Mouse (Mus musculus) adrenal gland, postnatal 36 days (tissue): ENCODE data around the gene Acsf3. TPM values are rescaled to one million over a fixed set of nuclear protein-coding genes. Genes with fewer than 3 reads are reported as not detected.

ENCODE experiments used
- DNase-seq, 2 experiments: peaks; one replicate each; pipeline ENCODE4 v3.0.0; 2021; ENCODE audit warnings: mixed read lengths in 1 of 2
- long read RNA-seq, 2 experiments: library from polyadenylated mRNA; stranded (forward); transcript quantifications; one replicate each; pipeline ENCODE4 v2.0.0; 2021; ENCODE audit warnings: borderline sequencing depth in 2 of 2
- total RNA-seq, 2 experiments: library from RNA; stranded (reverse); gene quantifications; 2 replicates each; pipeline ENCODE4 v1.2.3; 2021

Gene Acsf3
- total RNA-seq, result 10 to 100 TPM; 41.1 TPM
- long read RNA-seq, experiment 1, transcript Acsf3-203 (10 exons, 2,171 nt), result minor isoform, 11 of 32 reads
- long read RNA-seq, experiment 1, transcript Acsf3-201 (10 exons, 2,206 nt), result major isoform, 12 of 32 reads
- long read RNA-seq, experiment 1, partial matches to known transcripts, result 8 of 32 reads
- long read RNA-seq, experiment 1, other reads (novel, unspliced or antisense), result 1 of 32 reads
- long read RNA-seq, experiment 2, transcript Acsf3-201 (10 exons, 2,206 nt), result major isoform, 8 of 22 reads
- long read RNA-seq, experiment 2, transcript Acsf3-203 (10 exons, 2,171 nt), result minor isoform, 6 of 22 reads
- long read RNA-seq, experiment 2, partial matches to known transcripts, result 7 of 22 reads
- long read RNA-seq, experiment 2, other reads (novel, unspliced or antisense), result 1 of 22 reads

DNA sequence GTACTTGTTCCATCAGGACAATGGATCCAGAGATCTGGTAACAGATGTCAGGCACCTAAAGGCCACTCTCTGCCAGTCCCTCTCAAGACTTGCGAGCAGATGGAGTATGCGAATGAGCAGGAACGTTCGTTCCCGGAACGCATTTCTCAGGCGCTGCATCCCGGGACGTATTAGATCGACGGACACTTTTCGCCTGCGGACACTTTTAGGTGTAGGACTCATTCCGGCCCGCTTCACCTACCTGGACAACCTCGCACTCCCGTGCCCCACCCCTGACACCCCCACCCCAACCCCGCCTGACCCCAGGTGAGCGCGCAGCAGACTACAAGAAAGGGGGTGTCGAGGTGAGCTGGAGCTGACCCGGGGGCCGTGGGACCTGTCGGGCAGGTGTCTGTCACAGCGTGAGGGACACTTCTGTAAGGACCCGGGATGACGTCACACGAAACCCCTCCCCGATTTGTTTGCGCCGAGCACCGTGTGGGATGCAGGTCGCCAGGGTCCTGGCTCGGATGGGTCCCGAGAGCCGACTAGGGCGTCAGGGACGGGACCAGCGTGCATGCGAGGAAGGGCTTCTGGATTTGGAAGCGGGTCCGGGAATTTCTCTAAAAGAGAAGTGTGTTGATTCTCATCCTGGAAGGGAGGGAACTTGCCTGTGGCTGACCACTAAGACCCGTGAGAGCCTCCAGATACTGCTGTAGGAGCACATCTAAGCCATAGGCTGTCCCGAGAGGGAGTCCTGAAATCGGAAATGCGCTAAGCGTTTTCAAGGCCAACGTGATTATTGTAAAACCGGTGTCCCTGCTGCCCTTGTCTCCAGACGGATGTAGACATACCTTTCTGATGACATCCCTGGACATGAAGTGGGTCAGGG is at the start of gene Acsf3:
TSS of gene Acsf3 (plus strand) at position 202 of the 871 bp plus-strand sequence.
- DNase-seq, result peak; percentile 56 to 59

DNA sequence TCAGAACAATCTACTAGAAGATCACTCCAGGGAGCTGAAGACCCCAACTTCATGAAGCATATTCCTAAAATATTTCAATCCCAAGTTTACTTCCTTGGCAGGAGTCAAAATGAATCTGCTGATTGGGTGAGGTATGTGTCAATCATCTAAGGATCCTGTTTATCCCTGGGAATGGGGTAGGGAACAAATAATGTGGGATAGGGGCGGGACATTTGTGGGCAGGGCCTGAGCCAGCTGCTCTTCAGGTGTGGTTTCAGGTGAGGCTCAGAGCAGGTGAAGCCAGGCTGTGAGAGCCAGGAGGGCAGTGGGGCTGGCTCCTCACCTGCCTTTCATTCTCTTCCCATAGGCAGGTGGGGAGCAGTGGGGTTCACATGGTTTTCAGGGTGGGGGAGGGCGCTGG is 48.5 kb upstream of the Acsf3 start:
- DNase-seq, result no peak

DNA sequence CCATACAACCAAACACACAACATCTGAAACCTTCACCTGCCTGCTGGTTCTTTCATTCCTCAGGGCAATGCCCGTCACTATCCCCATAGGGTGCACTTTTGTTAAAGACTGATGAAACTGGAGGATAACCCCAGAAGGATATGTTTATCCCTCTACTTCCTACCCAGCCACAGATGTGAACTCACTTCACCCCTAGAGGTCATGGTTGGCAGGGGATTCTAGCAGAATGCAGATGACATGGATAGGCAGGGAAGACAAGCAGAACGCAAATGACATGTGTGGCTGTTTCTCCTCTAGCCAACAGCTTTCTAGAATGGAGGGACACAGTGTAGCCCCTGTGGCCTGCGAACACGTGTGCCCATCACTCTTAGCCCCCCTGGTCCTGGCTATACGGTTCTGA is 47.9 kb upstream of the Acsf3 start:
- DNase-seq, result no peak

DNA sequence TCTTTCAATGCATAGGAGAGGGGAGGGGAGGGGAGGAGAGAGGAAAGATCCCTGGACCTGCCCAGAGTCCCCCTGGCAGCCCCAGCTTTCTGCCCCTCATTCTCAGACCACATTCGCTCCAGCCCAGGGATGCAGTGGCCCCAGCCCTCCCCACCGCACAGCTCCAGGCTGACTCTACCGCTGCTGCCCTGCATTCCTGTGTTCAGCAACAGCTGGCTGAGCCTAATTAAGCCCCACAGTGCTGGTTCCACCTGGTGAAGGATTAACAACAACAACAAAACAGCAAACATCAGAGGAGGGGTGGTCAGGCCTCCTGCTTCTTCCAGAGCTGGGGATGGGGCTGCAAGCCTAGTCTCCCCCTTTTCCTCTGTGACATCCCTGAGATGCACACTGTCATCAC is 46.7 kb upstream of the Acsf3 start:
- no peak for DNase-seq

DNA sequence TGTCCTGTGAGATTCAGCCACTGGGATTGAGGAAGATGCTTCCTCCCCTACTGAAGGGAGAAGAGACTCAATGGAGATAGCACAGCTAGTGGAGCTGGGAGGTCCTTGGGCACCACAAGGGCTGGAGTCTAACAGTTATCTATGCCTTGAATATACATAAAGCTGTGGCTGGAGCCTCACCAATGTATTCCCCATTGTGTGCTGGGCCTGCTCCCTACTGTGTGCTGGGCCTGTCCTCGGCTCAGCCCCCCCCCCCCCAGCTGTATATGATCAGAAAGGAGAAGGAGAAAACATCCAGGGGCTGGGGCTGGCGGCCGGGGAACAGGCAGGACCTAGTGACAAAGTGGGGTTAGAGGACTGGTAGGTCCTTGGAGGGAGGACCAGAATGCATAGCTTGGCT is 40.2 kb upstream of the Acsf3 start:
- no peak for DNase-seq

DNA sequence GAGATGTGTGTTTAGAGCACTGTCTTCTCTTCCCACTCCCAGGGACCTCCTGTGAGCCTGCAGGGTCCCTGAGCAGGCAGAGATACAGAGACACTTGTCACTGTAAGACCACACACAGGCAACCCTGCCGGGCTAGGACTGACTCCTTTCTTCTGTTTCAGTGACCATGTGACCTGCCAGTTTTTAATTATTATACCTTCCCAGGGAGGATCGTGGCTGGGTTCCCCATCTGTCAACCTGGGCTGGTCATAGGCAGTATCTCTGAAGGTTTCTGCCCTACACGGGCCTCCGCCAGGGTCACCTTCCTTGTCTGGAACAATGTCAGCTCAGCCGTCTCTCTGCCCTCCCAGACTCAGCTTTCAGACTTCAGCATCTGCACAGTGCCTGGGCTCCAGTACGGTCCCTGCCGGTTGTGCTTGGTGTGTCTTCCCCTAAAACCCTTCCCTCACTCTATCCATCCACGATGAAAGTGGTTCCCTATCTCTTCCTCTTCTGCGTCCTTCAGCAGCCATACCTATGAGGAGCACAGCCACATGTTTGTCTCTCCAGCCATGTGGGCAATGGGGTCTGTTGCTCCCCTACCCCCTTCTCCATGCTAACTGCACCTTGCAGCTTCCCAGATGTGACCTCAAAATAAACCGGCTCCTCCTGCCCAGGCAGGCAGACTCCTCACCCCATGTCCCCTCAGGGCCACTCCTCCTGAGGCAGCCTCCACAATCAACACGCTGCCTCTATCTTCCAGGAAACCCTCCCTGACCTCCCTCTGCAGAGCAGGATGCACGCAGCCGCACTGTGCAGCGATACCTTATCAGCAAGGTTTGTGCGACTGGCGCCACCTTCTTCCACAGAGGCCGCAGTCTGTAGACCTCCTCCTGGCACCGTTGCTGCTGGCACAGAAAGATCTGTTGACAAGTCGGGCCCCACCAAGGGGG is 39.5 kb upstream of the Acsf3 start:
- DNase-seq, result no peak

DNA sequence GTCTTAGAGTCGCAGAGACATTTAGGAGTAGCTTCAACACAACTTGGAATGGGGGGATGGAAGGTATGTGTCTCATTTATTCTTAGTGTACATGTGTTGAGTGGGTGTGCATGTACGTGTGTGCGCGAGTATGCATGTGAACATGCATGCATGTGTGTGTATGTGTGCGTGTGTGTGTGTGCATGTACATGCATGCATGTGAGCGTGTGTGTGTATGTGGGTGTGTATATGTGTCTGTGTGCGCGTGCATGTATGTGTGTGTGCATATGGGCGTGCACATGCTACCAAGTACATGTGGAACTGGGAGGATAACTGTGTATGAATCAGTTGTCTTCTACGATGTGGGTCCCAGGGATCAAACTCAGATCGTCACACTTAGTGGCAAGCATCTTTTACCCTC is 38.7 kb upstream of the Acsf3 start:
- no peak for DNase-seq

DNA sequence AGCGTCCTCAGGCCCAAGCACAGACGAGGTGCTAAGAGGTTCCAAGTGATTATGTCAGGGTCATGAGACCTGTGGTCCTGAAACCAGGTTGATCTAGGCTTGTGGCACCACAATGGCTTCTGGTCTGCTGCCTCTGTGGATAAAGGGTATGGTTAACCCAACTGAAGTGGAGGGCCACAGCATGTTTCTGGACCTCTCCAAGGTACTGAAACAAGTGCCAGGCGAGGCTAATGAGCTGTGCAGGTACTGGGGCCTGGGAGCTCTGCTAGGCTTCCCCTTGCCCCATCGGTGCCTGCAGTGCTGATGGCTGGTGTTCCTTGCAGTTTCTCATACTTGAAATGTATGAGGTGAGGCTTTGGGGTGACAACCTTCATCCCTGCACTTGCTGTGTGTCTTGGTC is 38.2 kb upstream of the Acsf3 start:
- no peak for DNase-seq

DNA sequence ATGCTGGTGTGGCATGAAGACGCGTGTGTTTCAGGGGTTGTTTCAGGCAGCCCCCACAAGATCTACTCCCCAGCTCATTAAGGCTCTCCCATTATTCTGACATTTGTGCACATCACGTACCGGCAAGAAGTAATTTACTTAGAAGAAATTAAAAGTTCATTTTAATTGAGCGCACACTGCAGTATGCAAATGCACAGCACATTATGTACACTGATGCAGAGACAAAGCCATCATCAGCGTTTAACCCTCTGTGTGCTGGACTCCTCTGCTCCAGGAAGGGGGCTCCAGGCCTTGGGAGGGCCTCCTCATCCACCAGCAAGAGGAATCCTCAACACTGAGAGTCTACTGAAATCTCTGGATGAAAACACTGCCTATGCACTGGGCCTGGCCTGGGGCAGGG is 37.4 kb upstream of the Acsf3 start:
- no peak for DNase-seq

DNA sequence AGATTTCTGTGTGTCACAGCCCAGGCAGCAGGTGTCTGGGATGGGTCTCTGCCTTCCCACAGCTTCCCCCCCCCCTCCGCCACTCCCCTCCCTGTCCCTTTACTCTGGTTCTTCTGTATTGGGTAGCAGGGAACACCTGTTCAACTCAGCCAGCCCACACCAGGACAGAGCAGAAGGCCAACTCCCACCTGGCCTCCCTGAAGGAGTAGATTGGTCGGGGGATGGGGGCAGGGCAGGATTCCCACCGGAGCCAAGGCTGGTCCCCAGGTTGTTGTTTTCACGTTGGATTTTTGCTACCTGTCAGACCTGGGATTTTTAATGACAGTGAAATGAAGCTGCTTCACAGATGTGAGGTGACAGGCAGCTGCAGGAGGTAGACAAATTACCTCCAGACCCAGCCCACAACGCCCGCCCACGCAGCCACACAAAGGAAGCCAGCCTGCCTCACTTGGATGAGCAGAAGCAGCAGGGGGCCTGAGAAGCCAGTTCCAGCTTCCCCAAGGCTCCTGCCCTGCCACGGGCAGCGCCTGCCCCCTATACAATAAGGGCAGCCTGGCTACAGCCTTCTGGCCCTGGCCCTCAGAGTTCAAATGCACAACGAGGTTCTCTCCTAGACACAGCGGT is 36.1 kb upstream of the Acsf3 start:
- DNase-seq, result no peak

DNA sequence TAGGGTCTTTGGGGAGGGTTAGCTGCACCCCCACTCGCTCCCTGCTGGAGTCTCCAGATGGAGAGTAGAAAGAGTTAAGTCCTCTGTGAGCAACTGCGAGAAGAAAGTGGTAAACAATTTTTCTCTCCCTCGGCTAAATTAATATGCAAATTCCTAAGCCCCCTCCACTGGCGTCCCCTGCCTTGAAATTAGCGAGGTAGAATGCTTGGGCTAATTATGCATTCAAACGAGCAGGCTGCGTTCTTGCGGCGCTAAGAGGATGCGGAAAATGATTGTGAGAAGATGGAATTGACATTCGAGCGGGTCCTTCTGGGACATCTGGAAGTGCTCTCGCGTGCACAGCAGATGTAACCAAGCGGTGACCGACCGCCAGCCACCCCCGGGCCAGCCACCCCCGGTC is 32.8 kb upstream of the Acsf3 start:
- DNase-seq, result no peak

DNA sequence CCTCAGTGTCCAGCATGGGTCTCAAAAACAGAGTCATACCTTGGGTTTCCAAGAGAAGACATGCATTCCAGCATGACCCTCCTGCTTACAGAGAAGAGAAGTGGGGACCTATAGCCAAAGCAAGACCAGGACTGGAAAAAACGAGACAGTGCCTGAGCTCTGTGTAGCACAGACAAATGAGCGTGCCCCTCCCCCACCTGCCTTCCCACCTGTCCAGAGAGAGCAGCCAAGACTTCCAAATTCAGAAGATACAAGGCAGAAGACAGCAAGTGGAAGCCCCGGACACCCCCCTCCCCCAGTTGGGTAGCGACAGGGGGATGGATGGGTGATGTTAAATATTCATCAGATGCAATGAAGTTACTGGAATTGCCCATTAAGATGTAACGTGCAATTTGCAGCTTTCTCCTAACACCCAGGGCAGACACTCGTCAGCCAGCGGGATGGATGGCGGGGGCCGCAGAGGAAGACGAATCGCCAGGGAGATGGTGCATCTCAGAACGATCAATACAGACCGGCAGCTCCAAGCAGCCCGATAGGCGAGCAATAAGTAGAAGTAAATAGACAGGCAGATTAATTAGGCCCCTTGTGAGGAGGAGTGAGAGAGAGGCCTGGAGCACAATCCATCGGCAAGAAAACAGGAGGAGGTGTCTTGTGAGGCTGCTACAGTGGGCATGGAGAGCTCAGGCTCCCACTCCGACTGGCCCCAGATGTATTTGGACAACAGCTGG is 30.1 kb upstream of the Acsf3 start:
- DNase-seq, result no peak

DNA sequence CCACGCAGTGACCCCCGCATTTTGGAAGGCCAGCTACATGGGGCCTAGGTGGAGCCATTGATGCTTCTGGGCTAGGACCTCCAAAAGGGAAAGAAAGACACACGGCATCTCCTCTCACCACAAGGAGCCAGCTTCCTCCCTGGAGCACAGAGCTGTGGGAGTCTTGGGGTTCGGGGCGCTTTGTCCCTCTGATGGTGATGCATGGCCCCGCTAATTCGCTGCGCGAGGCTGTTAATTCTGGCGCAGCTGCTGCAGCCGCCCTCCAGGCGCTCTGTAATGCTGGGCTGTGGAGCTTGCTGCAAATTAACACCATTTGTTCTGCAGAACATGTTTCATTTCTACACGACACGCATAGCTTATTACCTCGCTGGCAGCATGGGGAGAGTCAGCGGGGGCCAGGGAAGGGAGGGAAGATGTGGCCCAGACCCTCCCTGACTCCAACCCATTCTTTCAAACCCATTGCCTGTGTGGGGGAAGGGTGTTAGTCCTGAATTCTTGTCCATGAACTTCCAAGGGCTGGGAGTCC is 29.5 kb upstream of the Acsf3 start:
- no peak for DNase-seq

DNA sequence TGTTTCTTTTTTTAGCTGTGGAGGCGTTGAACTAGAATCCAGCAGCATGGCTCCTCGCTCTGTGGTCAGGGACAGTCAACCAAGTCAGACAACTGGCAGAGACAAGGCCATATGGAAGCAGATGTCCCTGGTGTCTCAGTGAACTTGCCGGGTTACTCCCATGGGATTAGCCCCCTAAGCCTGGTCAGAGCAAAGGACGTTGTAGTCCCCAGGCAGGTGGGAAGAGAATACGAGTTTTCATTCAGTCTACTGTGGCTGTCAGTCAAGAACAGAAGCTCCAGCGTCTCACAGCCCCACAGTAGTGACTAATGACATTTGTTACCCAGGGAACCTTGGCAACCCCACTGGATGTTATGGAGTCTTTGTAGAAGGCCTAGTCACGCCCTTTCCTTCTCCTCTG is 28.8 kb upstream of the Acsf3 start:
- DNase-seq, result no peak

DNA sequence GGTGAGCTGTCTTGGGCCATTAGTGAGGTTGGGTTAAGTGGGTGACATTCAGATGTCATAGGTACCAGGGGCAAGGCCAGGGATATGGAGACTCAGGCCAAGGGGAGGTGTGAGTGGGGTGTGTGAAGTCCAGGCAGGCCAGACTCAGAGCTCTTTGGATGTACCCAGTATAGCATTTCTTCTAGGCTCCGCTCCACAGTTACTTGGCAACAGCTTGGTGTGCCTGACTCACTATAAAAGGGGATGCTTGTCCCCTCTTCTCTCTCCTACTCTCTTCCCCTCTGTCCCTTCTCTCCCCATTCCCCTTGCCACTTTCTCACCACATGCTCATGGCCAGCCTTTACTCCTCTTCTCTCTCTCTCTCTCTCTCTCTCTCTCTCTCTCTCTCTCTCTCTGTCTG is 27.5 kb upstream of the Acsf3 start:
- DNase-seq, result no peak

DNA sequence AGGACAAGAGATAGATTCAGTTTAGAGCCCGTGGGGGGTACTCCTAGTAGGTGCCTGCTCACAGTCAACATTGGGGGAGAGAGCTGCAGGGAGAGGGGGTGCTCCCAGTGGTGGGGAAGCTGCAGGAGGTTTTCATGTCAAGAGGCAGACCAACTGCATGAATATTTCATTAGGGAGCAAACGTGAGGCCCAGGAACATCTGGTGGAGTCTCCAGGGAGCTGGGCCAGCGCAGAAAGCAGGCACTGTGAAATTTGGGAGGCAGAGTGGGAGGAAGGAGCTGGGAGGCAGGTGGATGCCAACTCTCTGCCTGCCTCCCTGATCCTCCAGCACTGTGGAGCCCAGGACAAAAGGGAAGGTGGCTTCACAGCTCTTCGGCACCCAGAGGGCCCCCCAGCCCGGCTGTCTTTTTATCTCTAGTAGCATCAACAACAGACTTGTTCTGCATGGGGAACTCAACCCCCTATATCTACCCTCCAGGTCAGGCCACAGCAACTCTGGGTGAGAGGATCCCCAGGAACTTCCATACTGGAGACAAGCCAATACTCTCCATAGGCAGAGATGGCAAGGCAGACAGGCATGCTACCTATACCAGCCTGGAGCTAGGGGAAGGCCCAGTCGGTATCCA is 25.8 kb upstream of the Acsf3 start:
- no peak for DNase-seq

DNA sequence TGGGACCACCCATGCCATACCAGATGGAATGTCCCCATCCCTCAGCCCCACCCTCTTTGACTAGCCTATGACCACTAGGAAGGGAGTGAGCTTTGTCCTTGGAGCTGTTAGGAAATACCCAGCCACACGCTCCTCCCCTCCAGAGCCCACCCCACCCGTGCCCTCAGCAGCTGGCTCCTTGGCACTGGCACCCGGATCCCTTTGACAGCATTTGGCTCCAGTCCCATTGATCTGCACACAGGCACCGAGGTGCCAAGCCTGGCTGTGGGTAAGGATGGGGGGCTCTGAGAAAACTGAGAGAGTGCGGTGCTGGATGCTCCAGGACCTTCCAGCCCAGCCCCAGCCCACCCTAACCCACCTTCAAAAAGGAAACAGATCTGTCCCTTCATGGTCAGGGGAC is 23.9 kb upstream of the Acsf3 start:
- DNase-seq, result no peak

DNA sequence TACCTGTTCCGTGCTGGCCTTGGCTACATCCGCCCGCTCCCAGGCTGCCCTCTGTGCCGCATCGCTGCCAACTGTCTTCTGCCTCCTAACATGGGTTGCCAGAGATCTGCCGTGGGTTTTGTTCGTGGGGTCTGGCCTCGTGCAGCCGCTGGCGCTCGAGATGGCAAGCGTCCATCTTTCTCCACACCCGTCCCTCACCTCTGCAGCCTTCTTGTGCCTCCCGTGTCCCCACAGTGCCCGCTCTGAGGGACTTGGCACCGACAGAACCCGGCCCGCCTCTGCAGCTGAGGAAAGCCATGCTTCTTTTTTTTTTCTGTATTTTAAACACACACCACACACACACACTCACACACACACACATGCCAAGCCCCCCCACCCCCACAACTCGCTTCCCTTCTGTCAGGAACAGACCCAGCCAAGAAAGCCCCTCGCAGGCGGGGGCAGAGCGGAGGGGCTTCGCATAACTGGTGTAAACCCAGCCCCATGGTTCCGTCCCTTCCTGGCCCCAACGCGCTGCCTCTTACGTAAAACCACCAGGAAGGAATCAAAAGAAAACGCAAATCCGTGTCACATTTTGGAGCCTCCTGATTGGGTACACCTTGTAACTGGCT is 23.1 kb upstream of the Acsf3 start:
- no peak for DNase-seq

DNA sequence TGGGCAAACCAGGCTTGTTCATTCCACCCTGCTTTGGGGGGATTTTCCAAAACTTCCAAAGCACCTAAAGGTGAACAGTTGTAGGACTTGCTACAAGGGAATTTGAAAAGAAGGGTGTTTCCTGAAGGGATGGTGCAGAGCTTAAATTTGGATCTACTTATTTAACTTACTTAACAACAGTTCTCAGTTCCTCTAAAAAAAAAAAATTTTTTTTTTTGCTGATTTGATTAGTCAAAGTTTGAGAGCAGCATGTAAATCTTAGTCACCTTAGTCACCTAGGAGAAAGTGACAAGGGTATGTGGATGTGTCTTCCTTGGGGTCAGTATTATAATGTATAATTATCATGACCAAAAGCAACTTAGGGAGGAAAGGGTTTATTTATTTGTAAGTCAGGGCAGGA is 16.7 kb upstream of the Acsf3 start:
- no peak for DNase-seq

DNA sequence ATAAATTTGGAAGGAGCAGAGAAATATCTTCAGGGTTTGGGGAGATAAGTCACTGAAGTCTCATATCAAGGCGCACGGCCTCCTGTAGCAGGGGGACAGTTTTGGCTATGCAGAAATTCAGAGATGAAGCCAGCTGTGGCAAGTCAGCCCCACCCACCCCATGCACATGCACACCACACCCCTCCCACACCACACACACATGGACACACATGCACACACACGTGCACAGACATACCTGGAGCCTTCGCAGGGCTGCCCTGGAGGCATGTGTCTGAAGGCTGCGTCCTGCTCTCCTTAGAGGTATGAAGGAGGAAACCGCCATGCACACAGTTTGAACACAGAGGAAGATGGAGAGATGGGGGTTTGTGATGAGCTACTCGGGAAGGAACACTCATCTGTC is 15.2 kb upstream of the Acsf3 start:
- DNase-seq, result no peak
